Mouse (Mus musculus) spleen, adult 2 months (tissue): ENCODE measurements around the gene Fam189a1.

Experiments
- CTCF ChIP-seq: fragments of 200-500 bp; IDR thresholded peaks from 2 replicates; pipeline ENCODE4 v1.5.1; 2011; ENCODE audit warnings: mild to moderate bottlenecking, inconsistent platforms; ENCODE audit not compliant: insufficient read depth, insufficient read length, insufficient replicate concordance; ENCODE audit errors: extremely low read depth
- POLR2A ChIP-seq: fragments of 200-500 bp; IDR thresholded peaks from 2 replicates; pipeline ENCODE4 v1.6.1; 2011; ENCODE audit warnings: low read depth, low read length, inconsistent platforms

DNA sequence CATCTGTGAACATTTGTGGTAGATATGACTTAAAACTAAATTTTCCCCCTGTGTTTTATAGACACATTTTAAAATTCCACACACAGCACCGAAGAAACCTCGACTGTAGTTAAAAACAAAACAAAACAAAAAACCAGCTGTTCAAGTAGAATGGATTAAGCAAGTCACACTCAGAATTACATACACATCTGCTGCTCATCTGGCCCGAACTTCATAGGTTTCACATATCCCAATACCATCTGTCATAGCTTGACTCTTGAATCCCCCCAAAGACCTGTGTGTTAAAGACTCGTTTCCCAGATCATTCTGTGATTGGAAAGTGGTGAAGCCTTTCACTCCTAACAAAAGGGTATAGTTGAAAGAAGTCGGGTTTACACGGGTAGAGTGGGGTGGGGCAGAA lies 274.1 kb downstream of the Fam189a1 start:
- TF ChIP-seq POLR2A: no peak
- no peak for TF ChIP-seq CTCF
